Mouse (Mus musculus): ENCODE results near the gene Scgb1b20. TPM values are rescaled to one million over a fixed set of nuclear protein-coding genes. Genes with fewer than 3 reads are reported as not detected.
"Not testable (repeated sequence)": the region's sequence is repeated elsewhere in the genome, so short reads cannot be mapped to it uniquely, and the experiment has no call there.

The Scgb1b20 gene
- polyA plus RNA-seq (2014; fragmentation: Nextera tagmentation; extraction: Ambion mirVana) = not detected in 2 replicates

- 82% methylated on average over 4 of the region's 4 CpGs for WGBS
- ATAC-seq (ENCODE audit: low FRiP score) = not testable (repeated sequence)
These were observed at the start of gene Scgb1b20 for GRCm38 (mm10) chr7:33372934-33373333. Gene Scgb1b20, plus strand, starts transcription at chr7:33373234.

GRCm38 (mm10) chr7:33366222-33366621 is 6.8 kb upstream of the Scgb1b20 start, which contains the start of gene Scgb2b20:
Gene Scgb2b20, minus strand, starts transcription at chr7:33366322.
- not testable (repeated sequence) for H3K9ac ChIP-seq; H3K4me1 ChIP-seq (replicated peaks; ENCODE audit: control insufficient read depth, insufficient read depth, low read length); ATAC-seq (ENCODE audit: low FRiP score); H3K4me3 ChIP-seq (replicated peaks; ENCODE audit: low read length); H3K4me2 ChIP-seq (replicated peaks); DNase-seq (ENCODE audit: low spot score); H3K27ac ChIP-seq; H3K36me3 ChIP-seq (replicated peaks; ENCODE audit: control insufficient read depth, insufficient read depth); H3K9me3 ChIP-seq (ENCODE audit: control insufficient read depth, low read length); H3K27me3 ChIP-seq (ENCODE audit: control insufficient read depth, insufficient read depth, low read length)
- WGBS = 80% methylated on average over 2 of the region's 2 CpGs

More at GRCm38 (mm10) chr7:33372934-33373333, at the start of gene Scgb1b20:
- not testable (repeated sequence) for H3K36me3 ChIP-seq (replicated peaks; ENCODE audit: control insufficient read depth, insufficient read depth); H3K27me3 ChIP-seq (ENCODE audit: control insufficient read depth, insufficient read depth, low read length); H3K9me3 ChIP-seq (ENCODE audit: control insufficient read depth, low read length); H3K9ac ChIP-seq; H3K4me1 ChIP-seq (replicated peaks; ENCODE audit: control insufficient read depth, insufficient read depth, low read length); H3K4me3 ChIP-seq (replicated peaks; ENCODE audit: low read length); DNase-seq (ENCODE audit: low spot score); H3K4me2 ChIP-seq (replicated peaks); H3K27ac ChIP-seq

- H3K4me2 ChIP-seq (replicated peaks); H3K36me3 ChIP-seq (replicated peaks; ENCODE audit: control insufficient read depth, insufficient read depth); H3K9ac ChIP-seq; H3K27me3 ChIP-seq (ENCODE audit: control insufficient read depth, insufficient read depth, low read length); DNase-seq (ENCODE audit: low spot score); H3K4me3 ChIP-seq (replicated peaks; ENCODE audit: low read length); H3K27ac ChIP-seq; H3K4me1 ChIP-seq (replicated peaks; ENCODE audit: control insufficient read depth, insufficient read depth, low read length); ATAC-seq (ENCODE audit: low FRiP score): not testable (repeated sequence)
- peaks cover 36% of the 10 kb centered on the region for H3K9me3 ChIP-seq (ENCODE audit: control insufficient read depth, low read length)
These were observed 26.7 kb downstream of the Scgb1b20 start for GRCm38 (mm10) chr7:33399749-33400148.

GRCm38 (mm10) chr7:33401650-33402049 is 28.6 kb downstream of the Scgb1b20 start:
- ATAC-seq (ENCODE audit: low FRiP score) (no peak), DNase-seq (ENCODE audit: low spot score) (no peak)
- 73% methylated on average over 1 of the region's 1 CpGs for WGBS
- H3K4me3 ChIP-seq (replicated peaks; ENCODE audit: low read length) = no peak overlapping the region
- no peak overlapping the region for H3K4me2 ChIP-seq (replicated peaks)
- no peaks in the 10 kb centered on the region for H3K4me1 ChIP-seq (replicated peaks; ENCODE audit: control insufficient read depth, insufficient read depth, low read length)
- H3K36me3 ChIP-seq (replicated peaks; ENCODE audit: control insufficient read depth, insufficient read depth) = no peaks in the 10 kb centered on the region
- no peak overlapping the region for H3K27ac ChIP-seq
- H3K27me3 ChIP-seq (ENCODE audit: control insufficient read depth, insufficient read depth, low read length) = no peaks in the 10 kb centered on the region
- H3K9me3 ChIP-seq (ENCODE audit: control insufficient read depth, low read length) = peaks cover 36% of the 10 kb centered on the region
- no peak overlapping the region for H3K9ac ChIP-seq

GRCm38 (mm10) chr7:33409681-33410080 is 36.6 kb downstream of the Scgb1b20 start:
- not testable (repeated sequence) for H3K27me3 ChIP-seq (ENCODE audit: control insufficient read depth, insufficient read depth, low read length); H3K9me3 ChIP-seq (ENCODE audit: control insufficient read depth, low read length); H3K4me3 ChIP-seq (replicated peaks; ENCODE audit: low read length); ATAC-seq (ENCODE audit: low FRiP score); H3K9ac ChIP-seq; H3K4me1 ChIP-seq (replicated peaks; ENCODE audit: control insufficient read depth, insufficient read depth, low read length); H3K4me2 ChIP-seq (replicated peaks); H3K27ac ChIP-seq; H3K36me3 ChIP-seq (replicated peaks; ENCODE audit: control insufficient read depth, insufficient read depth); DNase-seq (ENCODE audit: low spot score)
- WGBS = 55% methylated on average over 1 of the region's 1 CpGs

Other genes with a start within 250 kb of the Scgb1b20 start
- not detected in 2 replicates for gene Scgb2b18, start 199.4 kb upstream of the Scgb1b20 start, polyA plus RNA-seq (2014; fragmentation: Nextera tagmentation; extraction: Ambion mirVana)
- not detected in 2 replicates for gene Scgb1b18, start 187.7 kb upstream of the Scgb1b20 start, polyA plus RNA-seq (2014; fragmentation: Nextera tagmentation; extraction: Ambion mirVana)
- gene Scgb2b19, start 92.9 kb upstream of the Scgb1b20 start, polyA plus RNA-seq (2014; fragmentation: Nextera tagmentation; extraction: Ambion mirVana) = not detected in 2 replicates
- not detected in 2 replicates for gene Scgb1b19, start 85.9 kb upstream of the Scgb1b20 start, polyA plus RNA-seq (2014; fragmentation: Nextera tagmentation; extraction: Ambion mirVana)
- gene Scgb2b20, start 6.9 kb upstream of the Scgb1b20 start, polyA plus RNA-seq (2014; fragmentation: Nextera tagmentation; extraction: Ambion mirVana) = not detected in 2 replicates
- gene Scgb2b21, start 147.2 kb downstream of the Scgb1b20 start, polyA plus RNA-seq (2014; fragmentation: Nextera tagmentation; extraction: Ambion mirVana) = not detected in 2 replicates